Mouse (Mus musculus) kidney, adult 18-20 months (tissue): ENCODE data around the gene Kcnj14.

ENCODE experiments used
- DNase-seq: peaks from one replicate; pipeline ENCODE4 v3.0.0; 2021

The Kcnj14 gene

GRCm38 (mm10) chr7:45824598-45824997 lies at the start of gene Kcnj14:
Kcnj14 (minus strand) TSS chr7:45824782.
- DNase-seq = no peak

DNA sequence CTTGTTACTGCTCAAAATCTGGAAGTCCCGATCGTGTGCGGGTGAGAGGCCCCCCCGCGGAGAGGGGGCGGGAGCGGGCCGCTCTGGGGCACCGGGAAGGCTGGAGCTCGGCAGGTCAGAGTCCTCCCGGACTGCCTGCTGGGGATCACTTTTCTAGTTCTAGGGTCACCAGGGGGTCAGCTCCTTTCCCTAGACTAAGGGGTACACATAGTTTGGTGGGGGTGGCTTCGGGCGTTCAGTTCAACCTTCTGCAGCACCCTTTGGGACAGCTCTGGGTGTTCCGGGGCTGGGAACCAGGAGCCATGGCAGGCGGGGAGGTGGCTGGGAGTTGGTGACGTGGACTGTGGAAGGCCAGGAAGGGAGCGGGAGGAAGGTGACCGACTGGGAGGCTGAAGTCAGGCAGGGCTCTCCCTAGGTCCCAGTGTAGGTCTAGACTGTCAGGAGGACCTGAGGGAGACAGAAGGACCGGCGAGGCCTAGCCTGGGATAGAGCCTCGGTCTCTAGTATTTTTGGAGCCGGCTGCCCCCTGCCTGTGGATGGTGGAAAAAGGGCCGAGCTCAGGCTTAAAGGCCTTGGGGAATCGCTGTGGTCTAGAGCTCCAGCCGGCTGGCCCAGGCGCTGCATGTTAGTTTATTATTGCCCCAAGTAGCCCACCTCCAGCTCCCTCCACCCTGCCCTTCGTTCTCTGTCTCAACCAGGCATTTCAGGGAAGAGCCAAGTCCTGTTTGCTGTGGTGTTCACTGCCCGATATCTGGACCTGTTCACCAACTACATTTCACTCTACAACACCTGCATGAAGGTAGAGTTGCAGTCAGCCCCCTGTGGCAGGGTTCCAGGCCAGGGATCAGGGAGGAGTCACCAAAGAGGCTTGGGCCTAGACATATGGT lies 48.7 kb upstream of the Kcnj14 start:
- peak; percentile 81 for DNase-seq

GRCm38 (mm10) chr7:45872624-45873023 lies 48.0 kb upstream of the Kcnj14 start, which contains the start of gene Kdelr1:
Kdelr1 (plus strand) TSS chr7:45872772.
- DNase-seq = peak; percentile 92

GRCm38 (mm10) chr7:45870282-45871058 lies 45.9 kb upstream of the Kcnj14 start:
- no peak for DNase-seq

DNA sequence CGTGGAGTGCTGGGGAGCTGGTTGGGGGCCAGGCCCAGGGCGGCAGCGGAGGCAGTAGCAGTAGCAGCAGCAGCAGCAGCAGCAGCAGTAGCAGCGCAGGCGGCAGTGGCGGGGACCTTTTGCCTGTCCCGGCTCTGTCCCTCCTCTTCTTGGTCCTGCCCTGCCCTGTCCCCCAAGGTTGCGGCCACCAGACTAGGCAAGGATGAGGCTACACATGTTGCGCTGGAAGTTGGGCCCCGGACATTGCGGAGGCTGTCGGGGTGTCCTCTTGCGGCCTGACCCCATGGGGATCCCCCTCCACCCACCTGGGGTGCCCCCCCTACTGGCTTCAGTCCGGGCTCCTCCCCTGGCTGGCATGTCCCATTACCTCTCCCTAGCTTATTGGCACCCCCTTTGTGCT lies 45.2 kb upstream of the Kcnj14 start:
- no peak for DNase-seq

DNA sequence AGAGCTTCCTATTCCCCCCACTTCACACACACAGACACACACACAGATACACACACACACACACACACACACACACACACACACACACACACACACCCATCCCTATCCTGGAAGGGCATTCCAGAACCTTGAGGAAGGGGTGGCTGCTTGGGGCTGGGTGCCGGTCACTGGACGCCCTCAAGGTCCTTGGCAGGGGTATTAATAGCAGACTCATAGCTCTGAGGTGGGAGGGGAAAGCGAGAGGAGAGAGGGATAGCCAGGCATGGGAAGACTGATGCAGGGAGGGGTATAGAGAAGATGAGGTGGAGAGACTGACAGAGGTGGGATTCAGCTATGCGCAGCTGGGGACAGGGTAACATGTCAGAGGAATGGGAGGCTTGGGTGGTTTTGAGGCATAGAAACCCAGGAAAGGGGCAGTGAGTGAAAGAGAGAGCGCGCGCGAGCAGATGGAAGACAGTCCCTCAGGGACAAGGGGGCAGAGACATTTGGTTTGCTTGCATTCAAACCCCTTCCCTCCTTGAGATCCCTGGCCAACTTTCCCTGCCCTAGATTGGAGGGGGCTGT lies 44.6 kb upstream of the Kcnj14 start:
- no peak for DNase-seq

- DNase-seq = no peak
Measured at GRCm38 (mm10) chr7:45867871-45868270, 43.3 kb upstream of the Kcnj14 start.

DNA sequence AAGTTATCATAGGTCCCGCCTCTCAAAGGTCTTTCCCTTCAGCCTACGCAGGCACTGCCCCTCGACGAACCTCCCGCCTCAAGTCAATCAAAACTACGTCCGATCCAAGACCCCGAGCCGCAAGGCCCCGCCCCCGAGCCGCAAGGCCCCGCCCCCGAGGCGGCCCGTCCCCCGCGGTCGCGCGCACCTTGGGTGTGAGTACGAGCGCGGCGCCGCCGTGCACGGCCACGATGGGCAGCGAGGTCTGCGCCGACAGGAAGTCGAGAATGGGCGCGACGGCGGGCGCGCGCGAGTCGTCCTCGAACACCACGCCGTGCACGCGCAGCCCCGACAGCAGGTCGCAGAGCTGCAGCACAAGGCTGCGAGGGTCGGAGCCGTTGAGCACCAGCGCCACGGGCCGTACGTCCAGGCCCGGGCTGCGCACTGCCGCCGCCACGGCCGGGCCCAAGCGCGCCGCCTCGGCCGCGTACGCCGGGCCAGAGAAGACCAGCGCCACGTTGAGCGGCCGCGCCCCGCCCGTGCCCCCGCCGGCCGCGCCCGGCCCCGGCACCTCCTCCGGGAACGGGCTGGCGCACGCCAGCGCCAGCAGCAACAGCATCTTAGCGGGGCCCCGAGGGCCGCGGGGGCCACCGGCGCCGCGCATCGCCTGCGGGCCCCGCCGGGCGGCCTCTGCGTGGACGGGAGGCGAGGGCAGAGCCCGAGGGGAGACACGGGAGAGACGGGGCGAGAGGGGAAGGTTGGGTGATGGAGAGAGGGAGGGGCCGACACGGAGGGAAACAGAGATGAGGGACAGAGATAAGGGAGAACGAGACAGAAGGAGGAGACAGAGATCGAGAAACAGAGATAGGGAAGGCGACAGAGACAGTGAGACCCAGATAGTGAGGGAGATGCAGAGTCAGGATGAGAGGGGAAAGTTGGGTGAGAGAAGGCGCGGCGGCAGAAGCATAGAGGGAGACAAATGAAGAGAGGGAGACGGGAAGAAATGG lies 41.6 kb upstream of the Kcnj14 start:
- DNase-seq = peak; percentile 90

DNA sequence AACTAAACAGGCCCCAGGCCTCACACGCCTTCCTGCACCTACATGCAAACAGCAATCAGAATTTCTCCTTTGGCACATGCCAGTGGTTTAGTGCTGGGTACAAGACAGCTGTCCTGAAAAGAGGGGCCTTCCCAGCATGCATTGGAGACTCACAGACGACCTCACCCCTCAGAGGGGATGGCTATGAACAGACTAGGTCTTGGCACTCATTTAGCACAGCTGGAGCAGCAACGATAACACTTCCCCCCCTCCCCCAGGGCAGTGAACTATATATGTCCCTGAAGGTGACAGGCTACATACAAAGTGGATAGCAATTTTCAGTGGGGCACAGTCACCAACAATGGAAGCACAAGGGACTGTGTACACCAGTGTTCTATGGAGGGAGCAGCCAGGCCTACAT lies 39.9 kb upstream of the Kcnj14 start:
- no peak for DNase-seq

DNA sequence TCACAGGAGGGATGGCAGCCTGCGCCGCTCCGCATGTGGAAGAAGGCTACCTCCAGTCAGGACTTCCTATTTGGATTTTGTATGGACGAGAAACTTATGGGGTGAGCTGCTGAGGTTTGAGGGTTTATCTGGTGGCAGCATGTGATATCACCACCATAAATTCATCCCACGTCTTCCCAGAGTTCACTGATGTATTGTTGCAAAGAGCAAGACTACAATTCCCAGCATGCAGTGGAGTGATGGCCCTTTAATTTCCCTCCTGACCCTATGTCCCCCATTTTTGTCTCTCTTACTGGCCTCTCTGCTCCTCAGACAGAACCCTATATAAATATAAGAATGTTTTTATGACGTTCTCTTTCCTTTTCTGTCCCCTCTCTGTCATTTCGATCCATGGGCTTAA lies 38.2 kb upstream of the Kcnj14 start:
- DNase-seq = no peak

- DNase-seq = no peak
Measured at GRCm38 (mm10) chr7:45859008-45859407, 34.4 kb upstream of the Kcnj14 start.

DNA sequence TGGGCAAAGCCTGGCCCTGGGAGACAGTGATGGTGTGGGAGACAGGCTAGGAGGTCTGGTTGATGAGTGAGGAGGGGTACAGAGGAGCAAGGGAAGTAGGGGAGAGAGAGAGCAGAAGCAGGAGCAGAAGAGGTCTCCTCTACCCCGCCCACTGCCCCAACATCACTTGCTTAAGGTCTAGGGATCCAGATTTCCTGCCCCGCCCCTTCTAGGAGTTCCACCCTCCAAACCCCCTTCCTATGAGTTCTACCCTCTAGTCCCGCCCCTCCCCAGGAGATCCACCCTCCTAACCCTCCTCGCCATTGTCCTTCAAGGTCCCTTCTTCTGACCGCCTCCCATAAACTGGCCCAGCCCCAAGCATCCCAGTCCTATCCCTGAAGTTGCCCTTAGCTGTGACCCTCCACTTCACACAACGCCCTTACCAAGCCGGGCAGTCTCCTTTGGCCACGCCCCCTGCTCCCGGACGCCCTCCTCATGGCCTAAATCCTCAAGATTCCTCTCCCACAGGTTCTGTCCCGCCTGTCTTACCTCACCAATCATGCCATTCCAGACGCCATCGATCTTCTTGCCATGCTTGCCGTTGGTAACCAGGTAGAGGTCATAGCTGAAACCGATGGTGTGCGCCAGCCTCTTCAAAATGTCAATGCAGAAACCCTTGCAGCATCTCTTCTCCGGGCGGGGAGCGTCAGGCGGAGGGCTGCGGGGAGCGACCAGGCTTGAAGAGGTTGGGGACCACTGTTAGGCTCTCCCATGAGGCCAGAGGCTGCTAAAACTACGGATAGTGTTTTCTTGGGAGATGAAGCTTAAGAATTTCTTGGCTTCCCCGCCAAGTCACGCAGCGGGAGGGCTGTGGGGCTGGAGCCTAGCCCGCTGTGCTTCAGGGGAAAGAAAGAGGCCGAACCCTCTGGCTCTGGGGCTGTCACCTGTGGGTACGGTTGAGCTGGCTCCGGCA lies 32.6 kb upstream of the Kcnj14 start:
- no peak for DNase-seq

GRCm38 (mm10) chr7:45853089-45853488 lies 28.5 kb upstream of the Kcnj14 start:
- DNase-seq = no peak

DNA sequence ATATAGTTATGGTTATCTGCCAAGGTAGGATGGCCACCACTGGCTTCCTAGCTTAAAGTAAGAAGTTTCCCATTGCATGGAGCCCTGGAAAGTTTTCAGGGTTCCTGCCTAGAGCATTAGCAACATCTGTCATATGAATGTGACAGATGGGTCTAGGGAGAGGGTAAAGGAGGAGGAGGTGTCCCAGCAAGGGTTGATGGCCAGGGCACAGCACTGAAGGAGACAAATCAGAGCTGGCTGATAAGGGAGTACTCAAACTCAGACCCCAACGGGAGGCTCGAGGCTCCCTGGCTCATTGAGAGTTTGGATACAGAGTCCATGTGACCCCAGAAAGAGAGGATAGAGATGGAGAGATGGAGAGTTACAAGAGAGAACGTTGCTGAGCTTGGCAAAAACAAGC lies 26.1 kb upstream of the Kcnj14 start:
- no peak for DNase-seq

DNA sequence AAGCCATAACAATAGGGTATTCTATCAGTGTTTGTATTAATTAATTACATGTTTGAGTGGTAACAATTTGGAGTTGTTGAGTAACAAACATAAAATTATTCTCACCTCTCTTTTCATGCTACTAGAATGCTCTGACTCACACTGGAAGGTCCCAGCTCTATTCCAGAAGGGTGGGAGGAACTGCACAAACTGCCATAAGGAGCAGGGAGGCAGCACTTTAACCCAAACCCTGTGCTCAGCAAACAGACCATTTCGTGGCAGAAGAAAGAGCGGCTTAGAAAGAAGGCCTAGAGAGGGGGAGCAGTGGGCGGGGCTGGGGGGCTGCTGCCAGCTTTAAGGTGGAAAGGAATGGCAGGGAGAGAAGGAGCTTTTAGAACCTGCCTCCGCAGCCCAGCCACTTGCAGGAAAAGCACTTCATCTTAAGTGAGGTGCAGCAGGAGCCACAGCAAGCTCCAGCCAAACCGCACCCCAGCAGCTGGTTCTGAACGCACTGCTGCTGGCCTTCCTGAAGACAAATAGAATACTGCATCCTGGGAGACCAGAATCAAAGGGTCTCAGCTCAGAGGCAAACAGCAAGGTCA lies 24.0 kb upstream of the Kcnj14 start:
- DNase-seq = no peak

GRCm38 (mm10) chr7:45842950-45843744 lies 18.6 kb upstream of the Kcnj14 start:
- no peak for DNase-seq

DNA sequence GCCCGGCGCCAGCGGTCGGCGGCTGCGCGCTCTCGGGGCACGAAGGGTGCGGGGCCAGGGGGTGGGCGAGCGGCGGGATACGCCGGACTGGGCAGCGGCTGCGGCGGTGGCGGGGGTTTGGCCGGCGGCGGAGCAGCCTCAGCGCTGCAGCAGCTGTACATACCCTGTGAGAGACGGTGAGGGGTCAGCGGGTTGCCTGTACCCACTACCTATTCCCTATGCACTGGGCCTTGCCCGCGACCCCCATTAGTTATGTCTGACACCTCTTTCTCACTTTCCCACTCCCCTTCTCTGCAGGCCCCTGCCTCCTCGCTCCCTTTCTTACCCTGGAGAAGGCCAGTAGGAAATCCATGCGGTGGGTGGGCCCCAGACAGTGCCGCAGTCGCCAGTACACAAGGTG lies 9.3 kb upstream of the Kcnj14 start:
- no peak for DNase-seq

DNA sequence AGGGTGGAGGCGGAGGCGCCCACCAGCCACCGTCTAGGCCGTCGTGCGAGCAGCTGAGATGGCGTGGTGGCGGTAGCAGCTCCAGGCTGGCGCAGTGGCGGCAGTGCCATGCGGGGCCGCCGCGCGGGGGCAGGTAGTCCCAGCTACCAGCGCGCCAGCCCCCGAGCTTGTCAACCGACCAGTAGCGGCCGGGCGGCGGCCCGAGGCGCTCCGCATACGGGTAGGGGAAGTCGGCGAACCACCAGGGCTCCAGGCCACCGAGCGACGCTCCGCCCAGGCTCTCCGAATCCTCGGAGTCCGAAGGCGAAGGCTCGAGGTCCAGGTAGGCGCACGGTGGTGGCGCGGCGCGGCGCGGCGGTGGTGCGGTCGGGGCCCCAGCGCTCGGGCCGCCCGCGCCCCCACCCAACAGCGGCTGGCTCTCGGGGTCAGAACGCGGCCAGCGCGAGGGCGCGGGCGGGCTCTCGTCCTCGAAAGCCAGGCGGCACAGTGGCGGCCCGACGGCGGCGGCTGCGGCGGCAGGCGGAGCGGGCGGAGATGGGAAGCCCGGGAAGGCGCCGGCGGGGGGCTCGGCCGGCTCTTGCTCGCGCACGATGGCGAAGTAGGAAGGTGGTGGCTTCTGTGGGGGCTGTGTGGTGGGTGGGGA lies 8.7 kb upstream of the Kcnj14 start:
- DNase-seq = peak; percentile 31

DNA sequence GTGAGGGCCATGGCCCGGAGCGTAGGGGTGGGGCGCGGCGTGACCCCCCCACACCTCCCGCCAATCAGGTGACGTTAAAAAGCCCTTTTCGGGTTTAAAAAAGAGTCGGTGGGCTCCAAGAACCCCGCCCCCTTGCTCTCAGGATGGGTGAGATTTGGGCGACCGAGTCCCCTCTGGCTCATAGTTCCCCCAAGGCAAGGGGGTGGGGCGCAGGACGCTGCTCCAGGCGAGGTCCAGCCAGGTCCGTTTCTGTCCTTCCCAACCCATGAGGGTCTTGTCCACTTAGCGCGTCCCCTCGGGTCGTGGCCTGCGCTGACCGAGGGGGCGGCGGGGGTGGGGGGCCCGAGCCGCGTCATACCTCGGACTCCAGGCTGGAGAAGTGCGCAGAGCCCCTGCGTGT lies 7.8 kb upstream of the Kcnj14 start:
- DNase-seq = no peak
